Mouse (Mus musculus) kidney, postnatal 4 days (tissue): ENCODE data around the gene BC048507.
"Not testable (repeated sequence)": the region's sequence is repeated elsewhere in the genome, so short reads cannot be mapped to it uniquely, and the experiment has no call there.

ENCODE experiments used
- DNase-seq, 2 experiments: peaks; one replicate each; pipeline ENCODE4 v3.0.0; 2021; ENCODE audit warnings: mixed read lengths in 2 of 2

BC048507 gene

DNA sequence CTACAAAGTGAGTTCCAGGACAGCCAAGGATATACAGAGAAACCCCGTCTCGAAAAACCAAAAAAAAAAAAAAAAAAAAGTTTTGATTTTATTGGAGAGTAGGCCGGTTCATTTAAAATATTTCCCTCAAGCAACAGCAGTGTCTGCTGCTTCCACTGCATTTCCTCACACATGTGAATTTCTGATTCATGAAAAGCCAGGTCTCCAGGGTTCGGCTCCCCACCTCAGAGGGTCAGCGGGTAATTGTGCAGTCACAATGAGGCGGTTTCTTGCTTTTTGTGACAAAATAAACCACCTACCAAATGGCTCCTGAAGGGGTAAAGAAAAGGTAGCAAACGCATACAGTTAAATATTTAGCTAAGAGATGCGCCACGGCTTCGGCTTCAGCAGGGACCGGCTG lies at the start of gene BC048507:
BC048507 (plus strand) TSS at position 301 of the 400 bp plus-strand sequence.
- no peak for DNase-seq

DNA sequence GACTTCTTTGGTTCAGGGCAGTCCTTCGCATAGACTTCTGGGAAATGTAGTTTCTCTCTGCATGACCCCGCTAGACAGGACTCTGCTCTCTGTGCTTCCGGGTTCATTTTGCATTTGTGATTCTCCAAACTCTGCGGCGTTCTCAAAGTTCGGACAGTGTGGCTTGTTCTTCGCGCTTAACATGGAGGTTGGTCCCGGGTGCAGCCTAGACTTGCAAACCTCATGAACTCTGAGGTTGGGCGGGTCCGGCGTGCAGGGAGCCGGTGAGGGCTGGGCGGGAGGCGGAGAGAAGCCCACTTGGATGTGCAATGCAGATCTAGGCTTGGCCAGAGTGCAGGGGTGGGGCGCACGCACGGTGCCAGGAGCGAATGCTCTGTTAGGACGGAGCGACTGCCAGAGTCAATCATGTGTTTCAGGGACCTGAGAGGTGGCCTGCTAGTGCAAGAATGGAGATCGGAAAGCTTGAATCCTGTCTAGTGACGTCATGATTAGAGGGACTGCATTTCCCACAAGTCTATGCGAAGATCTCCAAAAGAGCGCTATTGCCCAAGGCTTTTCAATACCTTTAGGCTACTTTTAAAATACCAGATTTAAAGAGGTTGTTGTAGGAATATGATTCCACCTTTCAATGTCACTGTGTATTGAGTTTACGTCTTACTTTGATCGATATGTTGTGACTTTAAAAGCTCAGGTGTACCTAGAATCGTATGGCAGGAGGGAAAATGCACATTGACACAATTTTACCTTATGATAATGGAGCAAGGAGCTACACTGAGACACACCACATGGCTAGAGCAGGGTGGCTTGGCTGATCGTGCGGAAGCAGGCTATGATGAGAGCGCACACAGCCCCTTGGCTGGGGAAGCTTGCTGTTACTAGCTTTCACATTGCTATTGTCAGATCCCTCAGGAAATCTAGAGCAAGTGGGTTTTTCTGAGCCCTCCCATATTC lies 49.1 kb upstream of the BC048507 start, which contains the start of gene Zfp273:
Zfp273 (plus strand) TSS at position 31 of the 951 bp plus-strand sequence.
- DNase-seq, result peak; percentile 76 to 83

DNA sequence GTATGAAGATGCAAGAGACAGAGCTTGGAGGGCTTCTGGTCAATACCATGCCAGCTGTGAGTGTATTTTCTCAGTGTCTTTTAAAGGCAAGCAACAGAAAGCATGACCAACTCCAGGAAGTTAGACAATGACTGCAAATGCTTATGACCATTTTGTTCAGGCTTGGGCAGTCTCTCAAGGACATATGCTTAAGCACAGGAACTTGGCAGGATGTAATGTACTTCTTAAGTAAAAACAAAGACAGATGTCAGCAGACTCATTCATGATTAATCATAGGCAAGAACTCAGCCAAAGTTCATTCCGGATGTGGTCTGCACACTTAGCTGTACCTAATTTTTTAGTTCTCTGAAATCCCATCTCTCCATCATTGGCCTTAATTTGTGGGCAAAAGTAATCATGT lies 44.5 kb upstream of the BC048507 start:
- DNase-seq, result no peak

DNA sequence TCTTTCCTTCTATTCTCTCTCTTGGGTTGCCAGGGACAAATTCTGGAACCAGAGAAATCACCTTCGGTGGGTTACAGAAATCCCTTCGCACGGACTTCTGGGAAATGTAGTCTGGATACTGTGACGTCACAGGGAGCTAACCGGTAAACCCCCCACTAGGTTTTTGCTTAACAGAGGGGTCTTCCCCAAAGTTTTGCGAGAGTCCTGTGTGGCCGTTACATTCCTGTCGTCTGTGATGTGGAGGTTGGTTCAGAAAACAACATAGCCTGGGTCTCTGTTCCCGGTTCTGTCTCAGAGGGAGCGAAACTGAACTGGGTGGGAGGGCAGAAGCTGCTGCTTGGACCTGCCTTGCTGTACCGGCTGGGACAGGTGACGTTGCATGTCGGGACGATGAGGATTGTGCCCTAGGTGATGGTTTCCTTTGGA lies 32.2 kb upstream of the BC048507 start, which contains the start of gene Gm10037:
Gm10037 (plus strand) TSS at position 196 of the 426 bp plus-strand sequence.
- DNase-seq, result peak; percentile 69 to 72

DNA sequence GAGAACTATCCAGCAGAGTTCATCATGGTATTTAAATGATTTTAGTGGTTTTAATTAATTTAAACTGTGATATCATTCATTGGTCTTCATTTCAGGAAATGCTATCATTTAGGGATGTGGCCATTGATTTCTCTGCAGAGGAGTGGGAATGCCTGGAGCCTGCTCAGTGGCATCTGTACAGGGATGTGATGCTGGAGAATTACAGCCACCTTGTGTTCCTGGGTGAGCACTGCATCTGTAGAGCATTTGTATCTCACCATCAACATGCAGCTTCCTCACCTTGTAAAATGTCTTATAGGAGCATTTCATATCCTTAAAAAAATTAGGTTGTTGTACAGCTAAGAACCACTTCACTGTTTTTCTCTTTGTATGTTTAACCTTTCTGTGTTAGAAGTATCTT lies 30.0 kb upstream of the BC048507 start:
- not testable (repeated sequence) for DNase-seq

DNA sequence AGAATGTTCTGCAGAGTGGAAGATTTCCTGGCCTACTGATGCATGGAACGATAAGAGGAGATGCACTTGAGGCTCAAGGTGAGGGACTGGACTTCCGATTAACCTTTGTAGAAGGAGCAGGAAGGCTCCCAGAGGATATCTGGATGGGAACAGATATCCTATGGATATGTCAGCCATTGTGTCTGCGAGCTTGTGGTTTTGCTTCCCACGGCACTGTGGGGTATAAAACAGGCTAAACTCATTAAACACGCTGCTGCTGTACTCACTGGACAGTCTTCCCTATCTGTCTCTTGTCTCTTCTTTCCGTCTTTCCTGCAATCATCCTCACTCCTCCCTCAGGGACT lies 19.4 kb upstream of the BC048507 start:
- DNase-seq, result no peak

DNA sequence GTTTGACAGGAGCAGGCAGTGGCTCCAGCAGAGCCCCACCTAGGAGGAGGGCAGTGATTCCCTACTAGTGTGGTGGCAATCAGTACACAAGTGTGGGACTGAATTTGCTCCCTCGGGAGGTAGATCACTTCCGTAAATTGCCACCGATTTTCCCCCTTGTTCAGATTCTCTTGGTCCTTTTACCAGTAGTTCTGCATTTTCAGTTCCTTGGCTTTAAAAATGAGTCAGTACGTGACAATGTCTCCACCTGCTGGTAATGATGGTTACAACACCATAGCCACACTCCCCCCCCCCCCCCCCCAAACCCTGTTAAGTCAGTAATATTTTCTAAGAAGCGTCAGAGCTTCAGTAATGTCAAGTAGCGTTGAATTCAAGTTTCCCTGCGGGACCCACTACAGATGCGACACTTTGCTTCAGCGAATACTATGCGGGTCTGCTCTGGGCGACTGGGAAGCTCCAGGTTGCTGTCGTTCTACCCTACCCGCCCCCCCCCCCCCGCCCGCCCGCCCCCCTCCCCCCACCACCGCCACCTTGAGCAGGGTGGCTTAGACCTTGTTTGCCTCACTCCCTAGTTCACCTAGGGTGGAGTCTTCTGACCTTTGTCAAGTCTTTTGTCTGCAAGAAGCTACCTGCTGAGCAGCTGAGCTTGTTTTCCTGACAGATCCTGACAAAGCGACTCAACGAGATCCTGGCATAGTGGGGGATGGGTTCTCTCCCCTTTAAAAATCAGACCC lies 18.8 kb upstream of the BC048507 start:
- peak; percentile 53 to 65 for DNase-seq

DNA sequence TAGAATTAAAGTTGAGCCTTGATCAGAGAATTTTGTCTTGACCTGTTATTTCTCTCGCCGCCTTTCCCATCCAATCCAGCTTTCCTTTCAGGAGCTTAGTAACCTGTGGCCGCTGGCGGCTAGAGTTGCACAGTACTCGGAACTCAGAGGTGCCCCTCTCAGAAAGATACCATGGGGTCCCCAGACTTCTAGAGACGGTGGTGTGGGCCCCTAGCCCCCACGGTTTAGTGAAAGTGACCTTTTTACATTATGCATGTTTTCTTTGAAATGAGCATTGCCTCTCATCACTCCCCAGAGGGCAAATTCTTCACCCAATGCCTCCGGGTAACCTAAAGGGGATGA lies 18.3 kb upstream of the BC048507 start:
- peak; percentile 7 for DNase-seq

DNA sequence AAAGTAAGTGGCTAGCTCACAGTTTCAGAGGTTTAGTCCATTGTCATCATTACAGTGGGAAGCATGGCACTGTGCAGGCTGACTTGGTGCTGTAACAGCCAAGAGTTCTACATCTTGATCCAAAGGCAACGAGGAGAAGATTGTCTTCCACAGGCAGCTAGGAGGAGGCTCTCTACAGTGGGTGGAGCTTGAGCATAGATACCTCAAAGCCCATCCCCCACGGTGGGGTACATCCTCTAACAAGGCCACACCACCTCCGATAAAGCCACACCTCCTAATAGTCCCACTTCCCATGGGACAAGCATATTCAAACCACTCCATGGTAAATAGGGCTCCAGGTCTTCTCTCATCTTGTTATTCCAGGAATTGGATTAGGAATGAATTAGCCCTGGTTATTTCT lies 12.8 kb upstream of the BC048507 start:
- no peak for DNase-seq

DNA sequence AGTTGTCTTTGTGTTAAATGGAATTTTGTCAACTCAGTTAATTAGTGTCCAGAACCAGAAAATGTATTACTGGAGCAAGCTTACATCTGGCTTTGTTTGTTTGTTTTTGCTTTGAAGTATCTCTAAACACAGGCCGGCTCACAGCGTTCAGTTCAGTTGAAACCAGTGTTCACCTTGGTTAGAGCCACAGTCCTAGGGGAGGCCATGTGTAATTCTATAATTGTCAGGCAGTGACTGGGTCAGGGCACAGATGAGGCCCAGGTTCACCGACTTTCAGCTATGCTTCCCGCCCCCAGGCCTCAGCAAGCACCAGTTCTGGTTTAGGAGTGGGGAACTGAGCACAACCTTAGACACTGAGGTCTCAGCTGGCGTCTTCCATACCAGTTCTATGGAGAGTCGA lies 10.0 kb upstream of the BC048507 start:
- peak in 1 of 2 experiments; percentile 10 for DNase-seq

DNA sequence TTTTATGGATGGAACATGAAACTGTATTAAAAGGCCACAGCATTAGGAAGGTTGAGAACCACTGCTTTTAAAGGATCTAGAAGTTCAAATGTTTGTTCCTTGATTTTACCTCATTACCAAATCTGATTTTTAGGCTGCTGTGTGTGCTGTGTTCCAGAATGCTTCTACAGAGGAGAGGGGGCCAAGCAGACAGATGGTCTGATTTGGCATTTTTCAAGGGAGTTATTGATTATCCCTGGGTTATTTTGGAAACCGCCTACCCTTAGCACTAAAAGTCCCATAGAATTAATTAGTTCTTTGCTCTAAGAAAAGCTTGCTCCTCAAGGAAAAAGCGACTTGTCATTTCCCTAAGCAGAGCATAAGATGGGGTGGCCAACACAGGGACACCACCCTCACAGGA lies 9.1 kb upstream of the BC048507 start:
- DNase-seq, result no peak

DNA sequence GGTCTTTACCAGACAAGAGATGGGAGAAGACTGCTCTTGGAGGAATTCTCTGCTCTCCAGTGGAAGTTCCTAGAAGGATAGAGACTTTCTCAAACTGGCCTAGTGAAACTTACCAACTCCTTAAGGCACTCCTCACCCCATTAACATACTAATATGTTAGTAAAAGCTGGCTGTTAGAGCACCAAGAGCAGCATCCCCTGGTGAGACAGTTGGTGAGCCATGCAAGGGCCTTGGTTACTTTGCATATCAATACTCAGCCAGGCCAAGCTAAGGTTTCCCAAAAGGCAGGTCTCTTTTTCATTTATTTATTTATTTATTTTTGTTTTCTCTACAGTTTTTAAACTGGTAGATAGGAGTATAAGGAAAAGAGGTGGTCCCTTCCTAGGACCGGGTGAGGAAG lies 5.8 kb upstream of the BC048507 start:
- no peak for DNase-seq

DNA sequence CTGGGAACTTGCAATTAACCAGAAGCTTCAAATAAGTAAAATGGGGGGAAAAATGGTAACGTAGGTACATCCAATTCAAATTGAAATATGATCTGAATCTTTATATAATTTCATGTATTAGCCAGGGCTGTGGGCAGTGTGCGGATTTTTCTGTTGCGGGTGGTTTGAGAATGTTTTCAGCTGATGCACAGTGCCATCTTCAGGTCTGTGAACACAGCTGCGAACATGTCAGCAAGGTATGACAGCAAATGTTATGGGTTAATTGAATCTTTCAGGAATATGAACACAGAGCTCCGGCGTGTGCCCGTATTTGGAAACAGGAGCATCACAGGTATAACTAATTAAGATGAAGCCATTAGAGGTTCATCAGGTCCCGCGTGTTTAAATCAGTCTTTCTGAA lies 618 bp upstream of the BC048507 start:
- no peak for DNase-seq

DNA sequence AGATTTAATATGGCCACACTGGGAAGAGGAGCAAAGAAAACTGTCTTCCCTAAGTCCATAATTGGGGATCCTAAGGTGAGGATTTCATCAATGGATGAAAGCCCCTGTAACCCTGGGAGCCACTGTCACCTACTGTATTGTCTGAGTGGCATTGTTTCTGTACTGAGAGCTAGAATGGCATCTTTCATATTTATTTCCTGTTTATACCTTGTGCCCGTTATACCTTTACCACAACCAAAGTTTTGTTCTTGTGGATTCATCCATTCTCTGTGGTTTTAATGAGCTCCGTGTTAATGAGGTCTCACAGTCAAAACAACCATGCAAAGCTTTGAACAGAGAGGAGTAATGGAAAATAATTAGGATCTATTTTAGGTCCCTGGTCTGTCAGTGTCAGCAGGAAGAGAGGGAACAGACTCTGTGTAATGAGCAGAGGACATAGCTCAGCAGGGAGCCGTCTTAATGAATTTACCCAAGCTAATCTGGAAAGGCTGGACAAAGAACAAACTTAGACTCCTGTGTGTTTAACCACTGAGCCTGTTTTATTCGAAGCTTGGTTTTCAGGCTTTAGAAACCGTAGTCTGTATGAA lies 1.7 kb downstream of the BC048507 start:
- no peak for DNase-seq

DNA sequence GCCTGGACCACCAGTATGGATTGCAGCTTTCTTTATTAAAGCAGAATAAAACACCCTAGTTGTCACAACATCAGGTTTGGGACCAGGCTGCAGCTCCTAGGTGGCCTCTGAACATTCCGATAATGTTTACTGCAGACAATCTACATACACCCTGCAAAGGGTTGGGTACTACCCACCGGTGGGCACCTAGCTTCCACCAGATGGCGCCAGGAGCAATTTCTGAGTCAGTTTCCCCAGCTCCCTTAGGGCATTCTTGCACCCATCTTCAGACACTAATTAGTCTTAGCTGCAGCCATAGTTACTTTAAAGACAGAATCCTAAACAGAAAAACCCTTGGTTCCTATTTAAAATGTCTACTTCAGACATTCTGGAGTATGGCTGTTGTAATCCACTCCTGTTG lies 4.8 kb downstream of the BC048507 start:
- peak; percentile 35 to 43 for DNase-seq

DNA sequence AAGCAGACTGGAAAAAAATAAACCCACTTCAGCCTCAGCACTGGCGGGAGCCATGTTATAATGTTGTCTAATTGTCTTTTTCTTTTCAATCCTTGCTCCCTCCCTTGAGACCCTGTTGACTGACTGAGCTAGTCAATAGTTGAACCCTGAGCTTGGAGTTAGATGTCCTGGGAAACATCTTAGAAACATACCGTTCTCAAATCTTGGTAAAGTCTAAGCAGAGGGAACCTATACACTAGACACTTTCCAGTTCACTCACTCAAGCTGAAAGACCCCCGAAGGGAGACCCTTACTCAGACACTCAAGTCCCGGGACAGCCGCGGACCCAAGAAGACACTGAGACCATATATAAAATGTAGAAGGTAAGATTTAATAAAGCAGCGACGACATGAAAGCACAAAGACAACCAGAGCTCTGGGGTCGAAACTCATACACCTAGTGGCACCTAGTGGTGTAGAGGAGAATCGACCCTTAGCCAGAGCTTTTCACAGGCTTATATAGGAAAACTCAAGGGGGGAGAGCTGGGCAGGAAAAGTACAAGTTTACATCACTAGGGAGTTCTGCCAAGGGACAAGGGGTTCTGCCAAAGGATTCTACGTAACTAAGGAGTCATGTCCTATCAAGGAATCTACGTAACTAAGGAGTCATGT lies 13.0 kb downstream of the BC048507 start:
- not testable (repeated sequence) for DNase-seq

DNA sequence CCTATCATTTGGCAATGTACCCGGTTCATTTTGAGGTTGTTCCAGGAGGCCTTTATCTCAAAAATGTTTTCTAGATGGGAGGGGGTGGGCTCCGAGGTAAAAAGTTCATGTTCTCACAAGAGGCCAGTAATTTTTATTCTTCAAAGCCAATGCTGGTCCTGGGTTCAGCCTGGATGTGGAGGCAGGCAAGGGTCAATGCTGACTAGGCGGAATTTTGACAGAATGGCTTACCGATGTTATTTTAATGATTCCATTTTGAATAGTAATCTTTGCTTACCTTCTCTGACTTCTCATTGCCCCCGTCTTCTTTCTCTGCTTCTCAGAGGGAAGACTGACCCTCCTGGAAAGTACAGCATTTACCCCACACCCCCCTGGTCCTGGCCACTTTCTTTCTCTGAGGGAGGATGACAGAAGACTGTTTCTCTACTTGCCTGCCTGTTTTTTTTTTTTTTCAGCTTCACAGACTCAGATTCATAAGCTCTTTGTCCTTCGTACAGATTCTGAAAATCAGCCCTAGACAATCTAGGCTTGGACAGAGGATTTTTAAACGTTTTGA lies 13.7 kb downstream of the BC048507 start:
- no peak for DNase-seq

DNA sequence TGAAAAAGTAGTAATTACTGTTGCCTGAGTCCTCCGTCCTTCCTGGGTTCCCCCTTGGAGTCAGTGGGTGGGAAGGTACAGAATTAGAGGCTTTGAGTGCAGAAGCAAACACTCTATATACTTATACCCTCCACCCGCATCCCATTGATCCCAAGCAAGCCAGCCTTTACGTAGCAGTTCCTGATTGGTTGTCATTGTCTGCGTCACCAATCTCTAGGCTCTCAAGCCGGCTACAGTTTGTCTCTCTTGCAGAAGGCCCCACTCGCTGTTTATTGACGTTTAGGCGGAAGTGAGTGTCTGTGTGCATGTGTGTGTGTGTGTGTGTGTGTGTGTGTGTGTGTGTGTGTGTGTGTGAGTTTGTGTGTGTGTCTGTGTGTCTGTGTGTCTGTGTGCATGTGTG lies 20.8 kb downstream of the BC048507 start:
- DNase-seq, result no peak

DNA sequence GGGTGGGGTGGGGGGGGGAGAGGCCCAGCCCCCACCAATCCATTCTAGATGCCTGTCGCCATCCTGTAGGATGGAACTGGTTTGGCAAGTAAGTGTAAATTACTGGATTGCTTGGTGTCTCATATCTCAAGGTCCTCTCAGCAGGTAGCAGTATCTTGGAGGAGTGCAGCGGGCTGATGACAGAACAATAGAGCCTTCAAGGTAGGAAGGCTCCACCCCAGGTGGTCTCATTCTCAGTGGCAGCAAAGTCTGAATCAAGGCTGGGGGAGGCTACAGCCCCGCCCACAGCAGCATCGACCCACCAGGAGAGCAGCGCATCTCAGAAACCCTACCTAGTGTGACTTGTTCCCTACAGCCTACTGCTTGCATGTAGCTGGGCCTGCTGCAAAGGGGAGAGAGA lies 46.6 kb downstream of the BC048507 start:
- no peak for DNase-seq
